Mouse (Mus musculus) CD4-positive, CD25-positive, alpha-beta regulatory T cell, adult 4 months (primary cell): ENCODE measurements around the gene Rbfox3. TPM values are rescaled to one million over a fixed set of nuclear protein-coding genes. Genes with fewer than 3 reads are reported as not detected.

Experiments
- ATAC-seq: one replicate; pipeline ENCODE4 v1.8.0; 2017
- polyA plus RNA-seq, 2 experiments: library from polyadenylated mRNA; unstranded; fragments of 100-300 nt; shearing (Covaris generic); gene quantifications; one replicate each; pipeline ENCODE4 v1.2.1; 2017

Rbfox3 gene
- polyA plus RNA-seq, 2 experiments from 2014 or later = not detected

DNA sequence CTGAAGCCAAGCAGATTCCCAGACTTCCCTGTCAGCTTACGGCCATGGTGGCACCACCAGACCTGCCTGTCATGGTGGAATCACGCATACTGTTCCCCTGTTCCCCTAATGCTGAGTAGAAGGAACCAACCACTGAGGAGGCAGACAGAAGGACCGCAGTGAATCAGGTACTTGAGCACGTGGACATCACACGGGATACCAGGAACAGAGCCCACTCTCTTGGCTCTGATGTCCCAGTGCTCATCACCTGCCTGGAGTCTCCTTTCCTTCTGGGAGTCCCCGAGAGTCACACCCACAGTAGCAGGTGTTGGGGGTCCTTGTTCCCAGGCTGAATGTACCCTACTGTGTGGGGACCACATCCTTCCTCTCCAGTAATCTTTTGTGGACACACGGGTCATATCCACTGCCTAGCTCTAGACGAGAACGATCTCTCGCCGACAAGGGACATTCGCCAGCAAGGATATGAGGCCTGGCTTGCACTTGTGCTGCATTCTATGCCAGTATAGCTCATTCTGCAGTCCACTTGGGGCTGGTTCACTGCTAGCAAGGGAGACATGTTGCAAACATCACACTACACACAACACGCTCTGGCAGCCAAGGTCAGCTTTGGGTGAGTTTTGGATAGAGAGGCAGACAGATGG, 32.7 kb downstream of the Rbfox3 start:
- no peak for ATAC-seq

DNA sequence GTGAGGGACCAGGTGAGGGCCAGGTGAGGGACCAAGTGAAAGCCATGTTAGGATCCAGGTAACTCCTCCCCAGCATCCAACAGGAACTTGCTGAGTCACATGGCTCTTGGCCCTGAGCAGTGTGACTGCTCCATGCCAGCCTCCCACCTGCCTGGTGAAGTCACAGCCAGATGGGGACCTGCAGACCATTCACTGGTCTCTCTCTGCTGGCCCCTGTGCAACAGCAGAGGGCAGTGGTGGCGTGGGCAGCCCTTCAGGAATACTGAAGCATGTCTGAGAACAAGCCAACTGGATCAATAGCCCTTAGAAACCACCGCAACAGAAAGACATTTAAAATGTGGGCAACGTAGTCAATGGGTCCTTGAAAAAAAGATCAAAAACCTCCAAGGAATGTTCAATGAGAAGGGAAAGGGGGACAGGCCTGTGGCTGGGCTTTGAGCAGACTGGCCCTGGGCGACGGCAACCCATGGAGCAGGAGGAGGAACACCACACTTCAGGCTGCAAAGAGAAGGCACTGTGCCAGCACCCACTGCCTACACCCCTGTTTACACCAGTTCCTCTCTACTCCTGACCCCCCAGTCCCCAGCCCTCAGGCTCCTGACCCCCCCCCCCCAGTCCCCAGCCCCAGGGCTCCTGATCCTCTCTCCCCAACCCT, 36.0 kb downstream of the Rbfox3 start:
- no peak for ATAC-seq

DNA sequence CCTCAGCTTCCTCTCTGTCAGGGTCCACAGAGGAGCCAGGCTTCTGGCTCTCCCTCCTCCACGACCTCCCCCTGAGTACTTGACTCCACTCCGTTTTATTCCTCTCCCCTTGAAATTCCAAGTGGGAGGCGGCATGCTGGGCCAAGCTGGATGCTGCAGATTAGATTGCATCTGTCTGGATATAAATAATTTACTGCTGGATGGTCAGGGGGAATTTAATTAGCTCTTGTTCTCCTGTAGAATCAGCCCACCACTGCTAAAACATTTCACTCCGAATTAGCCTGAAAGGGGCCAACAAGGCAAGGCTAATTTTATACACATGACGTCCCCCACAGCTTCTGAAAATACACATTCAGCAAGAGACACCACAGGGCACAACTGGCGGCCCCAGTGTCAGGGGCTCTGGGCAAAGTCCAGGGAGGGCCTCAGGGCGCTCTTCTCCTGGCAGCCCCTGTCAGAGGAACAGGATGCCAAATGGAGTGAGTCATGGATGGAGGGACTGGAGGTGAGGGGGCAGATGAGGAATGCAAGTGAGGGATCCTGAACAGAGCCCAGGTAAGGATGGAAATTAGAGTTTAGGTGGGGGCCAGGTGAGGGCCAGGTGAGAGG, 36.8 kb downstream of the Rbfox3 start:
- no peak for ATAC-seq

DNA sequence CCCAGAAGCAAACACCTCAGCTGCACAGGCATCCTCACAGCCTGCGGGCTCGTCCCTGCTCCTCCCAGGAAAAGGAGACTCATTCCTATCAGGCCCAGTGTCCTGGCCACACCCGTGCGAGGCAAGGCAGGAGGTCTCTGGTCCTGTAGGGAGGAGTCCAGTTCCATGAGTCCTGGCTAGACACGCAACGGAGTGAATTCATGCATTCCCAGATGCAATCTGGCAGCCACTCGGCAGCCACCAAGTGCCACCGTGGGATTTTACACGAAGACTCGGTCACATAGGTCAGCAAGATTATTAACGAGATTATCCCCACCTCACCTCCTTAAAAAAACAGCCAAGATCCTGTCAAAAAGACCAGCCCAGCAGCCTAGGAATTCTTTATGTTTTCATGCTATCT, 37.4 kb downstream of the Rbfox3 start:
- ATAC-seq = no peak

DNA sequence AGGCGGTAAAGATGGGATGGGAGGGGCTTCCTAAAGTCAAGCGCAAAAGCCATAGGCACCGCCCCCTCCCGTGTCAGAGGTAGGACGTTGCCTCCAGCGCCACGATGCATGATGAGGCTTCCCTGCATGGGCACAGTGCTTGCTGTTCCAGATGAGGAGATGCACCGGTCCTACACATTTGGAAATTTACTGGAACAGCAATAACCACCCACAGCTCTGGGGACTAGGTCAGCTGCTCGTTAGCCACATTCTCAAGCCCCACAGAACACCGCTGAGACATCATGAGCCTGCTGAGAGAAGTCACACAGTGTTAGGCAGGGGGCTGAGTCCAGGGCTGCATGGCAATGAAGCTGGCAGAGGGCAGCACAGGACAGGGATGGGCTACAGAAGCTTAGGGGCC, 39.9 kb downstream of the Rbfox3 start:
- ATAC-seq = no peak

DNA sequence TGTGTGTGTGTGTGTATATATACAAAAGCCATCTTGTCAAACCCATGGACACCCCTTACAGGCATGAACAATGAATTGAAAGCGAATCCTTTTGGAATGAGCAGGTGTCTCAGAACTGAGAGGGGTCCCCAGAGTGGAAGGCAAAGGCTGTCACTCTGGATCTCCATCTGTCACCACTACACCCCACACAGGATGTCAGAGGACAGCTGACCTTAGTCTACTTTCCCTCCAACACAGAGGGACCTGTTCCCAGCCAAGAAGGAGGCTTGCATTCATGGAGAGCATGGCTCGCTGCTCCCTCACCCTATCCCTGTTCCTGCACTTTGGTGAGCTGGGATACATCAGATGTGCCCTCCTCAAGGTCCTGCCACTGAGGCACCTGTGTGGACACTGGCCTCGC, 48.0 kb downstream of the Rbfox3 start:
- no peak for ATAC-seq

DNA sequence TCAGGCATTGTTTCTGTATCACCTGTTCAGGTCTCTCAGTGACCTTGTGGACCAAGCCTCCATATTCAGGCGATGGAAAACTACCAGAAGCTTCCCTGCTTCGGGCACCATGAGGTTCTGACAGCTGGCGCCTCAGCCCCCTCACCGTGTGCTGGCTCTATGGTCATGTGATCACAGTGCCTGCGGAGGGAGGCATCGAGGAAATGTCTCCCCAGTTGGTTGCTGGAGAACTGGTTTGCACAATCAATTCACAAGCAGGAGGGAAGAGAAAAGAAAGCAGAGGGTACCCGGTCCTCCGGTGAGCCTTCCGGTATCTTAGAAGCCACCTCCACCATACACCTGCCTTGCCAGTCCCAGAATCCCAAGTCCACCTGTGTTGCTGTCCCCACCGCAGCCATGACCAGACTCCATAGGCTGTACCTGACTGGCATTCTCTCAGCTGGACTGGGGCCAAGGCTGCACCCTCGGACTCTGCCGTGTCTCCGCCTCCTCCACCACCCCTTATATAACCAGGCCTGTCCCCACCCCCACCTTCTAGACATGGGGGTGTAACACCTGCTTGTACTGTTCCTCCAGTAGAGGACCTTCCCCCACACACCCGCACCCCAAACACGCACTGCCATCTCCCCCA, 49.5 kb downstream of the Rbfox3 start:
- no peak for ATAC-seq

DNA sequence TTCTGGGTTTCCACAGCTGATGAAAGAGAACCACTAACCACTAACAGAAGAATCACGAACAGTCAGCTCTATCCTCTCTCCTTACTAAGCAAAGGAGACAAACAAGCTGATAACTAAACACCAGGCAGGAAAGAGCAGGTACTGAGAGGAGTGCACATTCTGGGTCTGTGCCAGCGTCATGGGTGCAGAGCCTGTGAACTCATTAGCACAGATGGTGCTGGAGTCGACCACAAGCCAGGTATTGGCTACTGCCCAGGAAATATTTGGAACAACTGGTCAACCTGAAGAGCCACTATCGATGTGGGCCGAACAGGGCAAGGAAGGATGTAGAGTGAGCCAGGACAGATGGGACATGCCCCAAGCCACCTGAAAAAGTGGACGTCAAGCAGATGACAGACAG, 50.2 kb downstream of the Rbfox3 start:
- ATAC-seq = no peak

DNA sequence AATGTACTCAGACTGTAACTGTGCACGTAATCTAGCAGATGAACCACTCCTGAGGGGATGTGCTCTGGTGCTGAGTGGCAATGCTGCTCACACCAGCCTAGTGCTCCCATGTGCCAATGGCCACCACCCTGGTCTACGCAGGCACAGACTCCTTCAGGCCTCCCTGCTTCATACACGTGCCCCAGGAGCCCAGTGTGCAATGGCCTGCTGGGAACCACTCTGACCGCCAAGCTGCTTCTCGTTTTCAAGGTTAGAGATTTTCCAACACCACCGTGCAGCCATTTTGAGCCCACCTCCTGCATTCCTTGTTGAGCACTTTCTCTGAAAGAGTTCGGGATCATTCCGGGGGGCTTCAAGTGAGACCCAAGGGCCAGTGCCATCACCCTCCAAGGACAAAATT, 50.6 kb downstream of the Rbfox3 start:
- ATAC-seq = no peak

DNA sequence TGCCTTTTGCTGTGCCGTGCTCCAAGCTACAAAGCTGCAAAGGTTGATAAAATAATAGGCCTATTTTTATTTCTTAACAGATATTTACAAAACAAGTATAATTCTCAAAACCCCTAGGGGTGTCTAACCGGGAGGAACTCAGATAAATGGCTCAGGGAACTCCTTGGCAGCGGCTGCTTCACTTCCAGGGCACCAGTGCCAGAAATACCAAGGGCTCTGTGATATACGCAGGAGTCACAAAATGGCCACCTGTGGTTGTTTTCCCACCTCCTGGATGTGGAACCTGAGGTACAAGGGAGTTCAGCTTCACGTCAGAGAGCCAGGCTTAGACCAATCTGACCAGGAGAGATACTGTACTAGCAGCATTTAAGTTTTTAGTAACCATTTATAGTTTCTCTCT, 51.6 kb downstream of the Rbfox3 start:
- ATAC-seq = no peak

DNA sequence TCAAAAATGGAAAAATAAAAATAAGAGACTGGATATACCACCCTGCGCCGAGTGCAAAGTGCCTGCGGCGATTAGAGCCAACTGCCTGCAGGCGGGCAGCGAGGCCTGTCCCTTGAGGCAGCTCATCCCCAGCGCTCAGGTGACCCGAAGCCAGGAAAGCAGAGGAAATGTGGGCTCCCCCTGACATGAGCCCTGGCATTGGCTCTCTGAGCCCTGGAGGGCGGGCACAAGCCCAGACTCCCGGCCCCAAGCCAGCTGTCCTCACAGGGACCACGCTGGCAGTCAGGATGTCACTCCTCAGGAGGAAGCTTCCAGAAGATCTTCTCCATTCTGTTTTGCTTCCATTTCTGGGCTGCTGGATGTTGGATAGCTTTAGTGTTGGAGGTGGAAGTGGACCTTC, 53.1 kb downstream of the Rbfox3 start:
- ATAC-seq = no peak

DNA sequence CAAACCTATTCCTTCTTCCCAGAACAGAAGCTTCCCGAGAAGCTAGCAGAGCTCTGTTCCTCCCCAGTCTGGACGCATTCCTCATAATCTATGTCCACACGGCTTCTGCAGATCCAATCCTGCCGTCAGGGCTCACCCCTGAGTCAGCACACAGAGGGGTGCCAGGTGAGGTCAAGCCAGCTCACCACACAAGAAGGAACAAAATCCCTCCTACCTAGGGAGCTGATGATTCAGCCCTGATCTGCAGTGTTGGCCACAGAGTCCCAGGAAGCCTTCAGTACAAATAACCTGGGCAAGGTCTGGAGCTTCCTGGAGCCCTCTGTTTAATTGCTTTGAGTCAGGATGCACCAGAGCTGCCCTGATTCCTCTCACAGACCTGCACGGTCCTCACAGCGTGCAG, 60.0 kb downstream of the Rbfox3 start:
- no peak for ATAC-seq

DNA sequence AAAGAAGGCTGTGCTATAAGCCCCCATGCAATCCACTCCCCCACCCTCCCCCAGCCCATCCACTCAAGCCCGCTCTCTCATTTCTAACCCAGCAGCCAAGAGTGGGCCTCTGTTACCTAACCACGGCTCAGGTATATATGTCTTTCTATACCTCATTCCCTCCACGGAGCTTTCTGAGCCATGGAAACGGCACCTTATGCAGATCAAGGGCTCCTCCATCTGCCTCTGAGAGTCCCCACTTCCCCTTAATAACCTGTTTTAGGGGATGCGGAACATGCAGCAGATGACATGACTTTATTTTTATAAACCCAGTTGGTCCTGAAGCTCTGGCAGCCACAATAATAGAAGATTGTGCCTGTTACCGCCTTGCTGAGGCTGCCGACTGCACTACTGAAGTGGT, 63.4 kb downstream of the Rbfox3 start:
- ATAC-seq = no peak

DNA sequence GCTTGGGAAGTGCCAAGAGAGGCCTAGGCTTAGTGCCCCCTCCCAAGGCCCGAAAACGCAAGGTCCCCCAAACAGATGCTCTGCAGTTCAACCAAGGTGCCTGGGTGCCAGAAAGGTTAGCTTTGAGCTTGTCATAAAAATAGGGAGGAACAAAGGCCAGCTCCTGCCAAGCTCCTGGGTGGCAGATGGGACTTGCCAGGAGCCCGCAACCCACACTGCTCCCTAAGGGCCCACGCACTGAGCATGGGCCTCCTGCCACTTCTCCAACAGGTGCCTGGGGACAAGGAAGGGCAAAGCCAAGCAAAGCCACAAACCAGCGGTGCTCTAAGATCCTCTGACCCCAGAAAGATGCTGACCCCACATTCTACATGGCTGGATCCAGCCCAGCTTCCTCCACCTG, 70.4 kb downstream of the Rbfox3 start:
- no peak for ATAC-seq

DNA sequence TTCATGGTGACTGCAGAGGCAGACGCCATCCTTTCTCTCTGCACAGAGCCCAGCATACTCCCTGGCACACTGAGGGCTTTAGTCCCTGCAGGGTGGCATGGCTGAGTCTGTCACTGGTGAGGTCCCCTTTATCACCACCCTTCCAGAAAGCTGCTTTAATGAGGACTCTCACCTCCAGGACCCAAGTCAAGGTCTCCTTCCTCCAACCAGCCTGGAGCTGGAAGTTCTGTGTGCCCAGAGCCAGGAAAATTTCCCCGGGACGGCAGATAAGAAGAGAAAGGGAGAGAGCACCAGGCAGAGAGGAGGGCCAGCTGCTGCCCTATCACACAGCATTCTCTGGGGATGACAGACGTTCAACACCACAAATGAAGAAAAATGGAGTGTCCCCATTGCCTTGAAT, 73.2 kb downstream of the Rbfox3 start:
- ATAC-seq = no peak

DNA sequence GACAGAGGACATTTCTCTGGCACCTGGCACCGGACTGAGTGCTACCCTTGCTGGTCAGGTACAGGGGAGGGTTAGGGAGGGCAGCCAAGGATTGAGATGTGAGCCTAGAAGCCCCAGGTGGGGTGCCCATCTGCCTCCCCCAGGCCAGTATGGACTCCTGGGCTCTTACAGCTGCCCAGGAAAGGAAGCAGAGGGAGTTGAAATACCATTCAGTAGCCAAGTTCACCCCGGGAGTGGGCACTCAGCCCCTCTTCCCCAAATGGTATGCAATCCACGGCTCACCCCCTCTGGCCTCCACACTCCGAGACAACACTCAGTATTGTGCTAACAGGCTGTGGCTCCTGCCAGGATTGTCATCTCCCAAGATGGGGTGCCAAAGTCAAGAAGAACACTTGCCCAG, 74.5 kb downstream of the Rbfox3 start:
- no peak for ATAC-seq

DNA sequence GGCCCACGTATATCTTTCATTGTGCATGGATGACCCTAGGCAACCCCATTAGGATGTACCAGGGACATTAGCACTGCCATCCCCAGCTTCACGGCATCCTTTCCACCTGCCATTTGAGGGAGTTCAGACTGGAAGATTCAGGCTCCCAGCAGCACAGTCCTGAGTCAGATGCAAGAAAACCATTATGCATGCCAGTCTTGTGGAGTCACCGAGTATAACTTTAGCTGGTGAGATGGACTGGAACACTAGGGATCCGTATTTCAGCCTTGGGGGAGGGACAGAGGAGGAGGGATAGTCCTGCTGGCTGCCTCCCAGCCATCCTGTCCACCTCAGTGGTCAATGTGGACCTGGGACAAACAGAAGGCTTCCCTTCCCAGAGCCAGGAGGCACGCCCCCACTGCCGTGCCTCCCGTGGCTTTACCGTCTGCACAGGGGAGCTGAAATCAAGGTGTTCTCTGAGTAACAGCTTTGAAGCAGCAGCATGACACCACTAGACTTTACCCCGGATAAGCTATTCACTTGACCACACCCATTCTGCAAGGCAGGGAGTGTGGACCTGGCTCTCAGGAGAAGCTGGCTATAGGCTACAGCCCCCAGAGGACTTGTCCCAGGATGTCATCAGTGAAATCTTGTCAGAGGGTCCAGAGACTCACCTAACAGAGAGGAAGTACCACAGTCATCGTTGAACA, 78.5 kb downstream of the Rbfox3 start:
- ATAC-seq = no peak

DNA sequence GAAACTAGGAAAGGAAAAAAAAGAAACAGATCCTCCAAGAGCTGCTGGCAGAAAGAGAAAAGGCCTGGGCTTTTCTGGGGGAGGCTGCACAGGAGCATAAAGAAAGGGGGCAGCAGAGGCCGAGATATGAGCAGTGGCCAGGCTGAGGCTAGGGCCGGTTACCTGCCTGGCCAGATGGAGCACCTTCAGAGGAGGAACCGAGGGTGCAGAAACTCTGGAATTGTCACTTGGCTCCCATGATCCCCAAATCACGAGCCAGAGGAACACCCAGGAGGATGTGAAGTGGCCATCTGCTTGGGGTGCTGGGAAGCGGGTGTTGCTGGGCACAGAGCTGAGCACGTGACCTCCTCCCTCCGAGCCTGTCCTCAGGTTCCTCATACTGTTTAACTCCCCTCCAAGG, 79.7 kb downstream of the Rbfox3 start:
- ATAC-seq = no peak

DNA sequence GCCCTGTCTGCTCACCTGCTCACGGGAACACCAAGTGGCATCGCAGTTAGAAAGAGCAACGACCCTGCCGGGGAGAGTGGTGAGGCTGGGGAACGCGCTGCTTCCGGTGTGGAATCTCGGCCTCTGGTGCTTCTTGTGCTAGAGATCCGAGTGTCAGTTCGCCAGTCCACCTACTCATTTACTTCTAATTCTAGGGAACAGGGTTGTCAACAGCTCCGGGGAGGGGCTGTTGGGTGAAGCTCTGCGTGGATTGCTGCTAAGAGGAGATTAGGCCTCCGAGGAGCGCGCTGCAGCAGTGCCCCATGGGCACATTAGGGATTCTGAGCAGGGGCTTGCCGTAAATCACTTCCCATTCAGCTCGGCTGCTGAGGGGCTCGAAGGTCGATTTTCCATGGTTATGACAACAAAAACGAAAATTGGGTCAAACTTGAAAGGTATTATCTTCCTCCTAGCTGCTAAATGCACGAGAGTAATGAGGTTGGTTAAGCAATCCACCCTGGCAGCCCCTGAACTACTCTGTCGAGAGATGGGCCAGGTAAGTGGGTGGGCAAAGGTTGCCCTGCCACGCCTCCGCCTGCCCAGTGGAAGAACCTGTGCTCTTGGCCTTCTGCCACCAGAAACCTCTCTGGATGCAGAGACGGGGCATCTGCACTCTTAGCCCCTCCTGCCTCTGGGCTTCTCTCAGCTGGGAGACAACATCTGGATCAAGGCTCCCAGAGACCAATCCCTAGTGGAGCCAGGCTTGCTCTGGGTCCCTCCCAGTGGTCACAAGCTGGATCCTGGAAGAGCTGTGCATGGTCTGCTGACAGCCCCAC, 85.9 kb downstream of the Rbfox3 start:
- ATAC-seq = no peak

DNA sequence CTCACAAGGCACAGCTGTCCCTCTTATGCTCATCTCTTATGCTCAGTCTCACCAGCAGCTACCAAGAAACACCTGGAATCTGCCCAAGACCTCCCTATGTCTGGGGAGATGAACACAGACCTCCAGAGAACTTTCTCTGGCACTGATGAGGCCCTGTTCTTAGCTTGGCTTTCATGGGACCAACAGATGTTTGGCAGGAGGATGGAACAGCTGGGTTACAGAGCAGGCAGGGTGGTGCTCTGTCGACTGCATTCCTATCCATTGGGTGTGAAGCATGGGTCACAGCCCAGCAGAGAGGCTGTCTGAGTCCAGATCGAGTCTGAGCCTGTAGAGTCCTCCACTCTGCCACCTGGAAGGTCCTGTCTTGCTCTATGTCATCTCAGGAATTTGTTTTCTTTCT, 90.0 kb downstream of the Rbfox3 start:
- ATAC-seq = no peak

DNA sequence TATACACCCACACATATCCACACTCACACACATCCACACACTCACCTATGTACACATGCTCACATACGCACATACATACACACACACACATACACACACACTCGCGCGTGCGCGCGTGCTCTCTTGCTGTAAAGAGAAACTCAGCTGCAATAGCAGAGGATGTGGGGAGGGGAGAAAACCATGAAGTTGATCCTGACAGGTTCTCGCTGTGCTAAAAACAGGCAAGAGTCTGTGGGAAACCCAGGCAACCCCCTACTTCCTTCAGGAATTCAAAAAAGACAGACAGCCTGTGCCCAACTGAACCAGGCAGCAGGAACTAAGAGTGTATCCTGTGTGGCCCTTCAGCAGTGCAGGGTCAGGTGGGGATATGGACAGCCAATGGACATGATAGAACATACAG, 92.9 kb downstream of the Rbfox3 start:
- ATAC-seq = no peak

DNA sequence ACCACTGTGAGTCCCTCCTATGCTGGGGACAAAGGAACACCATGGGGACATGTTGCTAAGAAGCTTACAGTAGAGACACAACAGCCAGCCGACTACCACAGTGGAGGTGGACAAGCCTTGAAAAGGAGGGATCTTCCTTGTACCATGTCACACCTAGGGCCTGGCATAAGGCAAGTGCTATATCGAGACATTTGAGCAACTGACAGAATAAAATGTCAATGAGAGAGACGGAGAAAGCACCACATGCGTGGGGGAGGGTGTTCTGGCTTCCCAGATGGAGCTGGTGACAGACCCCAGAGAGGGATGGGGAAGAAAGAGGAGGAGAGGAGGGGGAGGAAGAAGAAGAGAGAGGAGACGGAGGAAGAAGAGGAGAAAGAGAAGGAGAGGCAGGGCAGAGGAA, 96.3 kb downstream of the Rbfox3 start:
- ATAC-seq = no peak

DNA sequence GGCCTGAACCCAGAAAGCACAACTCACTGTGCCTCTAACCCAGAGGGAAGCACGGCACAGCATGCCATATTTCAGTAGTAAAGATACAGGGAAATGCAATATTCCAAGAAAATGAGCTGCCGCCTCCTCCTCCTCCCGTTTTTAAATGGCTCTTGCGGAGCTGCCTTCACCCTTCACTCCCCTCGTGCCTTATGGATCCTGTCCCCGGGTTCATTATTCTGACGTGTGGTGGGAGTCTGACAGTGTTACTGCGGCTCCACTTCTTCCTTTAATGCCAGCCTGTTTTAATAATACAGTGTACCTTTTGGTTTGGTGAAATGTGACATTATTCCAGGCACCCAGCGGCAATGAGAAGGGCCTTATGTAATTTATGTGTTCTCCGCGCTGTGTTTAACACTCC, 97.5 kb downstream of the Rbfox3 start:
- no peak for ATAC-seq
